Mouse (Mus musculus) olfactory bulb, adult 2 months (tissue): Measurements from ENCODE around the gene Nae1.

Source experiments
- CTCF ChIP-seq: fragments of 200-500 bp; IDR thresholded peaks from 2 replicates; pipeline ENCODE4 v1.5.1; 2012; ENCODE audit warnings: low read depth, mild to moderate bottlenecking, low read length, moderate library complexity; ENCODE audit not compliant: insufficient read depth
- POLR2A ChIP-seq: fragments of 200-500 bp; IDR thresholded peaks from 2 replicates; pipeline ENCODE4 v1.6.1; 2012; ENCODE audit warnings: mild to moderate bottlenecking, low read depth, low read length, moderate library complexity; ENCODE audit not compliant: insufficient read depth

- TF ChIP-seq CTCF (no peak), POLR2A (no peak)
Observed at GRCm38 (mm10) chr8:104539566-104539965, 5.1 kb upstream of the Nae1 start.
